Mouse (Mus musculus): ENCODE results near the gene Lgr4. TPM values are rescaled to one million over a fixed set of nuclear protein-coding genes. Genes with fewer than 3 reads are reported as not detected.

Lgr4 gene
- polyA plus RNA-seq, 1 experiment from 2014 or later = 20.8 TPM

DNA sequence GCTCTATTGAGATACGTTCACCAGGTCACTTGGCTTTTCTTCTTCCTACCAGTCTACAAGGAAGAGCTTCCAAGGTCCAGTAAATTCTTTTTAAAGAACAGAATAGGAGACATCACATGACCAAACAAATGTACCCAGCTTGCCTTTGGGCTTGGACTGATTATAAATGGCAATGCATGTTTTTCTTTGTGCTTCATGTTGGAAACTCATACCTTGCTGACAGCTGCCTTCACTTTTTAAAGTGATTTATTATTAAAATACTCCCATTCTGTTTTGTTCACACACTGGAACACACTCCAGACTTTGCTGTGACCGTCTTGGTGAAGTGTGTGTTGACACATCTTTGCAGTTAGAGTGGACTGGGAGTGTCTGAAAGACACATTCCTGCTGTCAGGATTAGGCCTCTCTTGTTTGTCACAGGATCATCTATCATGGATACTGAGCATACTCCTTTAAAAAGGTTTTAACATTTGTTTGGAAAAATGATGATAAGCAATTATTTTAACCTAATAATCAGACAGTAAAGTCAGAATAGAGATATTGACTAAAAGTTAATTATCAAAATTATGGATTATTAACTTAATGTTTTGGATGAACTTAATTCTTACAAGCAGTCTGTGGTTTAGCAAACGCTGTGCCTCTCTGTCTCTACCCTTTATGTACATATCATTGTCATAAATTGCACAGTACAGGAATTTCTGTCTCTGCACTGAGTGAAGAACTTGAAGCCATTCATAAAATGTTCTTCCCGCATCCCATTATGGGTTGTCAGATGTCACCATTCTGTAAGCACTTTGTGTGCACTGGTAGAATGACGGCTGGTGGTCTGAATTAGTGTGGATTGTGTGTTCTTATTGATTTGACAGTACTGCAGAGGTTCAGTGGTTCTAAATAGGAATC lies 125.7 kb downstream of the Lgr4 start:
- WGBS = 43% methylated on average over 5 of the region's 5 CpGs
- no peak for ATAC-seq (ENCODE audit: insufficient number of reproducible peaks, insufficient read depth, low FRiP score, low read depth)
- H3K9me3 ChIP-seq (ENCODE audit: control insufficient read depth, low read length) = no peaks in the 10 kb centered on the region
- H3K4me1 ChIP-seq (ENCODE audit: control insufficient read depth in 2 of 2, insufficient read depth in 2 of 2, low read length in 2 of 2) = peaks cover 0 to 9% of the 10 kb centered on the region in 2 experiments; a peak in 2 of 4 replicates
- no peak overlapping the region for H3K4me3 ChIP-seq (ENCODE audit: control insufficient read depth in 1 of 2, insufficient read depth in 1 of 2, low read depth in 1 of 2, low read length in 2 of 2)
- H3K27ac ChIP-seq (replicated peaks in 1 of 2; ENCODE audit: control insufficient read depth in 1 of 2, insufficient read depth in 1 of 2, low read depth in 2 of 2, low read length in 2 of 2) = no peak overlapping the region; a peak in 2 of 4 replicates
- H3K4me2 ChIP-seq (ENCODE audit: low read length) = no peak overlapping the region
- H3K36me3 ChIP-seq (ENCODE audit: control insufficient read depth, insufficient read depth, low read length) = 0 out of 2 replicates have a peak, but pooled peaks cover 9% of the 10 kb centered on the region
- H3K9ac ChIP-seq (ENCODE audit: low read length) = no peak overlapping the region
- no peaks in the 10 kb centered on the region for H3K27me3 ChIP-seq (ENCODE audit: control insufficient read depth, insufficient read depth, low read length)

DNA sequence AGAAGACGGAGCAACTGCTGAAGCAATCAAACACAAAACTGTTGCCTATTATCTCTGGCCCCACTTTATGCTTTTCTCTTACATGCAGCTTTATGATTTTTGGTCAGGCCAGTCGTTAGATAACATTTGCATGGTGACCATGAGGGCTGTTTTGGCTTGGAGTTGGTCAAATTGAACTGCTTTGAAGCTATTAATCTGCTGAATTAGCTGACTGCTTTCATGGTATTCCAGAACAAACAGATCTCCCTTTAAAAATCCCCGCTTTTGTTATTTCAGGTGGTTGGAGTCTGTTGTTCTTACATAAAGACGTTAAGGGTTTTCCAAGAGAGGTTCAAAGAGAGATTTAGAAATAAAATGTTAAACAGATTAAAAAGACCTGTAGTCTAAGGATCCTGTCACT lies 141.0 kb downstream of the Lgr4 start:
- ATAC-seq (ENCODE audit: insufficient number of reproducible peaks, insufficient read depth, low FRiP score, low read depth) = no peak
- Histone ChIP-seq H3K36me3 (ENCODE audit: control insufficient read depth, insufficient read depth, low read length) (no peaks in the 10 kb centered on the region), H3K27me3 (ENCODE audit: control insufficient read depth, insufficient read depth, low read length) (no peaks in the 10 kb centered on the region), H3K4me2 (ENCODE audit: low read length) (no peak overlapping the region), H3K4me1 (ENCODE audit: control insufficient read depth in 2 of 2, insufficient read depth in 2 of 2, low read length in 2 of 2) (no peaks in the 10 kb centered on the region; a peak in 1 of 4 replicates), H3K9ac (ENCODE audit: low read length) (no peak overlapping the region), H3K4me3 (ENCODE audit: control insufficient read depth in 1 of 2, insufficient read depth in 1 of 2, low read depth in 1 of 2, low read length in 2 of 2) (no peak overlapping the region), H3K9me3 (ENCODE audit: control insufficient read depth, low read length) (no peaks in the 10 kb centered on the region), H3K27ac (replicated peaks in 1 of 2; ENCODE audit: control insufficient read depth in 1 of 2, insufficient read depth in 1 of 2, low read depth in 2 of 2, low read length in 2 of 2) (no peak overlapping the region)
- 64% methylated on average over 4 of the region's 4 CpGs for WGBS

DNA sequence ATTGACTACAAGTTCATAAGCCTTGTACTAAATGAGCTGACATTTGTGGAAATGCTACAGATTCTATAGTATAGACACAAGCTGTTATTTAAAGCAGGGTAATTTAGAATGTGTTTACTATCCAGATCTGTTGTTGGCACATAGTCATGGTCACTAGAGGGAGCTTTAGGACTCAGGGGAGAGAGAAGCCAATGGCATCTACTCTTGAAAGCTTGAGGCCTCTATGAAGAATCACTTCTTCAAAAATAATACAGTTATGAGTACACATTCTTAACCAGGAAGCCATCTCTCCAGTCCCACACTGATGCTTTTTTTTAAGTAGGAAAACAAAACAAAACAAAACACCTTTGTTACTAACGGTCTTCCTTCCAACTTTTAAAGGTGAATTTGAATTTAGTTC lies 145.7 kb downstream of the Lgr4 start:
- Histone ChIP-seq H3K9ac (ENCODE audit: low read length) (no peak overlapping the region), H3K27ac (replicated peaks in 1 of 2; ENCODE audit: control insufficient read depth in 1 of 2, insufficient read depth in 1 of 2, low read depth in 2 of 2, low read length in 2 of 2) (no peak overlapping the region), H3K36me3 (ENCODE audit: control insufficient read depth, insufficient read depth, low read length) (no peaks in the 10 kb centered on the region), H3K4me1 (ENCODE audit: control insufficient read depth in 2 of 2, insufficient read depth in 2 of 2, low read length in 2 of 2) (no peaks in the 10 kb centered on the region; a peak in 1 of 4 replicates), H3K4me3 (ENCODE audit: control insufficient read depth in 1 of 2, insufficient read depth in 1 of 2, low read depth in 1 of 2, low read length in 2 of 2) (no peak overlapping the region), H3K4me2 (ENCODE audit: low read length) (no peak overlapping the region), H3K9me3 (ENCODE audit: control insufficient read depth, low read length) (no peaks in the 10 kb centered on the region), H3K27me3 (ENCODE audit: control insufficient read depth, insufficient read depth, low read length) (no peaks in the 10 kb centered on the region)
- ATAC-seq (ENCODE audit: insufficient number of reproducible peaks, insufficient read depth, low FRiP score, low read depth) = no peak
- 88% methylated on average over 1 of the region's 1 CpGs for WGBS

Other genes with a start within 250 kb of the Lgr4 start
- 0.15 and 0.45 TPM in 2 replicates for gene Bdnf, start 242.9 kb upstream of the Lgr4 start, polyA plus RNA-seq (2014; fragmentation: Nextera tagmentation; extraction: Ambion mirVana)
- gene Lin7c, start 26.8 kb upstream of the Lgr4 start, polyA plus RNA-seq (2014; fragmentation: Nextera tagmentation; extraction: Ambion mirVana) = 43.0 and 44.3 TPM in 2 replicates
- gene Ccdc34, start 100.2 kb downstream of the Lgr4 start, polyA plus RNA-seq (2014; fragmentation: Nextera tagmentation; extraction: Ambion mirVana) = 25.4 and 27.8 TPM in 2 replicates

All from heart, embryonic 14.5 days (tissue).